In the genomic region with DNA sequence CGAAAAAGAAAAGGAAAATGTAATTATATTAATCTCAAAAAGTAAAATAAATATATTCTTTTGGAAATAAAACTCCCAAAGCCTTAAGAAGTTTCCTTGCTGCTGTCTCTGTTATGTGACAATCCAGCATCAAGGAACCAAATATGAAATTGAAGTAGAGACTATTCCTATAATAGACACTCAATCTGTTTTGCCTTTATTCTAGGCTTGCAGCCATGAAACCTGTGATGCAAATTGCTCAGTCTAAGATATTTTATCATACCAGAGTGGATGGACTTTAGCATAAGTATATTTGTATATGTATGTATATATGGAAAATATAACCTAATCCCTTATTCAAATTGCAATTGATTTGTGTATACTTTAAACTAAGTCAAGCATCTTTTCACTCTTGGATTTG, we compare ENCODE assay signal across 18 mouse cellular contexts.
DNase-seq lines count a peak whose midpoint lies in the region; TF ChIP-seq lines count a peak whose summit lies in the region.
"Had no signal": no experiment of that assay in that cellular context is flagged by ENCODE, and none has a peak within 500 bp of the region (broad histone marks: within the 10 kb centered on the region; RNA-seq: fewer than 3 reads in every experiment).

No protein-coding gene starts in this region.

- 78% methylated on average over 1 of the region's 1 CpGs for WGBS in kidney, adult 2 months

- no peaks in the 10 kb centered on the region for H3K4me1 ChIP-seq in kidney, adult 2 months (ENCODE audit: control insufficient read depth, insufficient read depth, low read length)
- H3K4me1 ChIP-seq: embryonic facial prominence, embryonic 10.5 days; embryonic facial prominence, embryonic 12.5 days; forebrain, embryonic 13.5 days; forebrain, embryonic 15.5 days had no signal

- no peak for TF ChIP-seq CTCF in left cerebral cortex, adult 2 months (IDR thresholded peaks at IDR 0.05)
- TF ChIP-seq CTCF in kidney, adult 2 months (conservative IDR thresholded peaks at IDR 0.05; ENCODE audit: insufficient read depth, insufficient read length, low read depth, low read length), result no peak

- intact Hi-C loops in left cerebral cortex, adult 2 months (cut with DNase I), result no loop called here

- H3K4me3 ChIP-seq in left cerebral cortex, adult 2 months, result no peak overlapping the region
- no peak overlapping the region for H3K4me3 ChIP-seq in kidney, adult 2 months (ENCODE audit: insufficient read depth, low read depth, low read length)
- H3K4me3 ChIP-seq: embryonic facial prominence, embryonic 10.5 days; embryonic facial prominence, embryonic 12.5 days; forebrain, embryonic 13.5 days; forebrain, embryonic 15.5 days had no signal

- peak overlapping the region; percentile 42; the same call in 1 of the 2 replicates for H3K27ac ChIP-seq in left cerebral cortex, adult 2 months
- no peak overlapping the region for H3K27ac ChIP-seq in kidney, adult 2 months (ENCODE audit: insufficient read depth, low read depth, low read length)
- H3K27ac ChIP-seq: embryonic facial prominence, embryonic 10.5 days; embryonic facial prominence, embryonic 12.5 days; forebrain, embryonic 13.5 days; forebrain, embryonic 15.5 days had no signal

- no peaks in the 10 kb centered on the region for H3K36me3 ChIP-seq in kidney, adult 2 months (ENCODE audit: control insufficient read depth, insufficient read depth, low read length)
- H3K36me3 ChIP-seq: embryonic facial prominence, embryonic 10.5 days; embryonic facial prominence, embryonic 12.5 days; forebrain, embryonic 15.5 days had no signal

- no peaks in the 10 kb centered on the region for H3K27me3 ChIP-seq in kidney, adult 2 months (replicated peaks; ENCODE audit: control insufficient read depth, insufficient read depth, low read length)
- H3K27me3 ChIP-seq: embryonic facial prominence, embryonic 12.5 days; forebrain, embryonic 13.5 days; forebrain, embryonic 15.5 days had no signal

- TF ChIP-seq POLR2A in kidney, adult 2 months (IDR thresholded peaks at IDR 0.05; ENCODE audit: low read depth, low read length), result no peak

- DNase-seq in left cerebral cortex, adult 2 months (ENCODE audit: extremely low spot score in 1 of 2, low spot score in 2 of 2), result no peak
- DNase-seq in left cerebral cortex, adult 11 months (ENCODE audit: low spot score), result no peak
- DNase-seq in brain, adult 2 months (ENCODE audit: low read depth, low spot score), result peak; percentile 51
- peak; percentile 55 for DNase-seq in telencephalon, adult 2 months (ENCODE audit: low read depth, low spot score)
- no peak for DNase-seq in kidney, adult 2 months
- DNase-seq: adrenal gland, adult 2 months; adrenal gland, postnatal 10 days; adrenal gland, postnatal 25 days; cerebellum, adult 11-12 months; cerebellum, adult 2 months; cerebellum, adult 9-10 months; cerebellum, postnatal 10 days; cerebellum, postnatal 25 days; forebrain, postnatal 0 days had no signal

Comparison
In these comparisons a context has a peak if more than half of its experiments do, and no peak if none do; other contexts are left out.
1. DNase-seq: peak in brain, adult 2 months (single experiment) and telencephalon, adult 2 months (single experiment); none in left cerebral cortex, adult 2 months (0 of 2), left cerebral cortex, adult 11 months (single experiment) and kidney, adult 2 months (single experiment).